Mouse (Mus musculus) bone marrow, adult 2 months (tissue): ENCODE measurements around the gene D430042O09Rik.

ENCODE experiments used
- CTCF ChIP-seq: fragments of 200-500 bp; IDR thresholded peaks from 2 replicates; pipeline ENCODE4 v1.5.1; 2011; ENCODE audit warnings: low read length, control low read depth; ENCODE audit not compliant: control insufficient read depth, insufficient read depth
- POLR2A ChIP-seq: fragments of 200-500 bp; IDR thresholded peaks from 2 replicates; pipeline ENCODE4 v1.6.1; 2011; ENCODE audit warnings: low read depth, mild to moderate bottlenecking, control low read depth, low read length, borderline replicate concordance; ENCODE audit not compliant: control insufficient read depth

- no peak for TF ChIP-seq CTCF
- no peak for TF ChIP-seq POLR2A
Measured at GRCm38 (mm10) chr7:125829121-125829666, 121.5 kb downstream of the D430042O09Rik start.
